Mouse (Mus musculus) CH12.LX (cell line): Measurements from ENCODE around the gene Brdt.

Source experiments
- ETS1 ChIP-seq: conservative IDR thresholded peaks from 2 replicates; pipeline ENCODE4 v1.6.1; 2012; ENCODE audit warnings: low read depth, mild to moderate bottlenecking, inconsistent platforms, low read length, improper control_type of control experiment, moderate library complexity
- MAFK ChIP-seq: IDR thresholded peaks from 2 replicates; pipeline ENCODE4 v1.6.1; 2011; ENCODE audit warnings: low read length, improper control_type of control experiment; ENCODE audit not compliant: insufficient replicate concordance
- RCOR1 ChIP-seq: conservative IDR thresholded peaks from 2 replicates; pipeline ENCODE4 v1.6.1; 2012; ENCODE audit warnings: low read depth, mild to moderate bottlenecking, inconsistent platforms, low read length, improper control_type of control experiment

DNA sequence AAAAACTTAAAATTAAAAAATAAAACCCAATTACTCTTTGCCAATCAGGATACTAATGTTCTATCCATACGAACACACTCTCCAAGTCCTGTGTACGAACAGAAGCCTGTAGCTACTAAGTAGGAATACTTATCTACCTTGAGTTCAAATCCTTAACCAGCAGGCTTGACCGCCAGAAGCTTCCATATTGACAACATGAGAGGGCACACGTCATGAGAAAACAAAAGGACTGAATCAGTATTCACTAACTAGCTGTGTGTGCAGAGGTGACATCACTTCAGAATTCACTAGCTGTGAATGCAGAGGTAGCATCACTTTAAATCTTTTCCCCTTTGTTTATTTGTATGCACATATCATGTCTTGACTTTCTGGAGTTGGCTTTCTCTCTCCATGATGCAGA lies 36.9 kb upstream of the Brdt start:
- TF ChIP-seq MAFK, result no peak
- TF ChIP-seq ETS1, result no peak
- TF ChIP-seq RCOR1, result no peak
